Mouse (Mus musculus) spleen, adult 2 months (tissue): ENCODE data around the gene Rgl2.

Source experiments
- CTCF ChIP-seq: fragments of 200-500 bp; IDR thresholded peaks from 2 replicates; pipeline ENCODE4 v1.5.1; 2011; ENCODE audit warnings: mild to moderate bottlenecking, inconsistent platforms; ENCODE audit not compliant: insufficient read depth, insufficient read length, insufficient replicate concordance; ENCODE audit errors: extremely low read depth
- POLR2A ChIP-seq: fragments of 200-500 bp; IDR thresholded peaks from 2 replicates; pipeline ENCODE4 v1.6.1; 2011; ENCODE audit warnings: low read depth, low read length, inconsistent platforms

DNA sequence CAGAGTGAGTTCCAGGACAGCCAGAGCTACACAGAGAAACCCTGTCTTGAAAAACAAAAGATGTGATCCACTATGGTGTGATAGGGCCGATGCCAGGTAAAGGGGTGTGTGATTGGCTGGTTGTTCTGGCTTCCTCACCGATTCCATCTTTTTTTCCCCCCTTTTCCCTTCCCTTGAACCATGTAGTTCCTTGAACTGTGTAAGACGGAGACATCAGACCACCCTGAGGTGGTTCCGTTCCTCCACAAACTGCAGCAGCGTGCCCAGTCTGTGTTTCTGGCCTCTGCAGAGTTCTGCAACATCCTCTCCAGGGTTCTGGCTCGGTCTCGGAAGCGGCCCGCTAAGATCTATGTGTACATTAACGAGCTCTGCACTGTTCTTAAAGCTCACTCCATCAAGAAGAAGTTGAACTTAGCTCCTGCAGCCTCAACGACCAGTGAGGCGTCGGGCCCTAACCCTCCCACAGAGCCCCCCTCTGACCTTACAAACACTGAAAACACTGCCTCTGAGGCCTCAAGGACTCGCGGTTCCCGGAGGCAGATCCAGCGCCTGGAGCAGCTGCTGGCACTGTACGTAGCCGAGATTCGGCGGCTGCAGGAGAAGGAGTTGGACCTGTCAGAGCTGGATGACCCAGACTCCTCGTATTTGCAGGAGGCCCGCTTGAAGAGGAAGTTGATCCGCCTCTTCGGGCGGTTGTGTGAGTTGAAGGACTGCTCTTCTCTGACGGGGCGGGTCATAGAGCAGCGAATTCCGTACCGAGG lies 18.1 kb upstream of the Rgl2 start:
- TF ChIP-seq CTCF (no peak), POLR2A (no peak)
